7 mouse cellular contexts compared by ENCODE assay signal in genomic region chr11:42939271-42939670, GRCm38 (mm10).
DNase-seq lines count a peak whose midpoint lies in the region; ATAC-seq and TF ChIP-seq lines count a peak whose summit lies in the region.
"Not testable (repeated sequence)": the region's sequence is repeated elsewhere in the genome, so short reads cannot be mapped to it uniquely, and the experiment has no call there.

No protein-coding gene starts in this region.

- not testable (repeated sequence) for H3K9me3 ChIP-seq in forebrain, embryonic 14.5 days (replicated peaks; ENCODE audit: control insufficient read depth, low read length)

- not testable (repeated sequence) for H3K27me3 ChIP-seq in forebrain, embryonic 14.5 days (replicated peaks; ENCODE audit: control insufficient read depth, insufficient read depth, low read length); kidney, adult 2 months (replicated peaks; ENCODE audit: control insufficient read depth, insufficient read depth, low read length)

- not testable (repeated sequence) for H3K4me3 ChIP-seq in forebrain, embryonic 14.5 days (ENCODE audit: low read depth, low read length); kidney, adult 2 months (ENCODE audit: insufficient read depth, low read depth, low read length); lung, adult 2 months (replicated peaks; ENCODE audit: extremely low read depth, low read depth, low read length)

- not testable (repeated sequence) for H3K36me3 ChIP-seq in forebrain, embryonic 14.5 days (ENCODE audit: control insufficient read depth, insufficient read depth, low read length); kidney, adult 2 months (ENCODE audit: control insufficient read depth, insufficient read depth, low read length)

- WGBS in forebrain, embryonic 14.5 days = 87% methylated on average over 4 of the region's 4 CpGs
- WGBS in kidney, adult 2 months = 53% methylated on average over 4 of the region's 4 CpGs
- WGBS in lung, adult 2 months = 65% methylated on average over 4 of the region's 4 CpGs

- not testable (repeated sequence) for TF ChIP-seq CTCF in kidney, adult 2 months (conservative IDR thresholded peaks at IDR 0.05; ENCODE audit: insufficient read depth, insufficient read length, low read depth, low read length); lung, adult 2 months (IDR thresholded peaks at IDR 0.05; ENCODE audit: insufficient read depth, low read length)

- TF ChIP-seq POLR2A in kidney, adult 2 months (IDR thresholded peaks at IDR 0.05; ENCODE audit: low read depth, low read length); lung, adult 2 months (IDR thresholded peaks at IDR 0.05; ENCODE audit: borderline replicate concordance, extremely low read depth, low read depth, low read length): not testable (repeated sequence)

- not testable (repeated sequence) for H3K4me2 ChIP-seq in forebrain, embryonic 14.5 days (ENCODE audit: low read length)

- not testable (repeated sequence) for ATAC-seq in forebrain, embryonic 14.5 days

- not testable (repeated sequence) for H3K4me1 ChIP-seq in forebrain, embryonic 14.5 days (ENCODE audit: control insufficient read depth, insufficient read depth, low read length); kidney, adult 2 months (ENCODE audit: control insufficient read depth, insufficient read depth, low read length); lung, adult 2 months (ENCODE audit: control insufficient read depth, insufficient read depth, low read length)

- DNase-seq in cerebellum, postnatal 14 days = peak; percentile 43
- peak; percentile 14 for DNase-seq in forebrain, embryonic 14.5 days (ENCODE audit: low spot score)
- peak; percentile 81 for DNase-seq in kidney, adult 2 months
- DNase-seq in kidney, postnatal 25 days = peak; percentile 74 to 86
- DNase-seq in lung, adult 2 months = peak; percentile 30
- peak; percentile 50 to 62 for DNase-seq in lung, postnatal 4 days
- peak; percentile 15 for DNase-seq in testis, postnatal 14 days (ENCODE audit: low spot score)

- H3K9ac ChIP-seq in forebrain, embryonic 14.5 days (ENCODE audit: low read length) = not testable (repeated sequence)

- not testable (repeated sequence) for H3K27ac ChIP-seq in forebrain, embryonic 14.5 days (ENCODE audit: low read depth, low read length)
- peak overlapping the region; percentile 40; the same call in 1 of the 2 replicates for H3K27ac ChIP-seq in kidney, adult 2 months (ENCODE audit: insufficient read depth, low read depth, low read length)

Comparison
In these comparisons a context has a peak if more than half of its experiments do, and no peak if none do; other contexts are left out.
1. DNase-seq: peak in every context shown above with its lines; median percentile 81 in kidney, adult 2 months; 80 in kidney, postnatal 25 days; 56 in lung, postnatal 4 days; 43 in cerebellum, postnatal 14 days; 30 in lung, adult 2 months; 15 in testis, postnatal 14 days; 14 in forebrain, embryonic 14.5 days.